Mouse (Mus musculus) liver, embryonic 11.5 days (tissue): Measurements from ENCODE around the gene Kank1. TPM values are rescaled to one million over a fixed set of nuclear protein-coding genes. Genes with fewer than 3 reads are reported as not detected.

Experiments
- ATAC-seq: fragments of 200-750 bp; cut with Nextera tagmentation; replicated peaks from 2 replicates; pipeline ENCODE4 v1.8.0; 2017; ENCODE audit warnings: moderate number of reproducible peaks, mild to moderate bottlenecking, moderate TSS enrichment, moderate library complexity; ENCODE audit not compliant: low FRiP score
- DNase-seq: peaks from one replicate; pipeline ENCODE4 v3.0.0-alpha.2; 2017; ENCODE audit warnings: low spot score
- H3K27ac ChIP-seq: fragments of 300-500 bp; sonication (generic); 2 replicates; pipeline ENCODE4 v1.5.1; 2014; ENCODE audit warnings: mild to moderate bottlenecking, low read depth, low read length, control low read depth
- H3K27me3 ChIP-seq: fragments of 300-500 bp; sonication (generic); replicated peaks from 2 replicates; pipeline ENCODE4 v1.6.1; 2014; ENCODE audit warnings: low read length, mixed read lengths; ENCODE audit not compliant: control insufficient read depth, insufficient read depth
- H3K36me3 ChIP-seq: fragments of 300-500 bp; sonication (generic); 2 replicates; pipeline ENCODE4 v1.6.1; 2014; ENCODE audit warnings: mild to moderate bottlenecking, low read length, moderate library complexity, mixed read lengths; ENCODE audit not compliant: control insufficient read depth, insufficient read depth
- H3K4me1 ChIP-seq: fragments of 300-500 bp; sonication (generic); replicated peaks from 2 replicates; pipeline ENCODE4 v1.6.1; 2014; ENCODE audit warnings: low read length, mixed read lengths; ENCODE audit not compliant: control insufficient read depth, insufficient read depth
- H3K4me2 ChIP-seq: fragments of 300-500 bp; sonication (generic); 2 replicates; pipeline ENCODE4 v1.6.1; 2014; ENCODE audit warnings: mild to moderate bottlenecking, control low read depth, moderate library complexity
- H3K4me3 ChIP-seq: fragments of 300-500 bp; sonication (generic); 2 replicates; pipeline ENCODE4 v1.5.1; 2014; ENCODE audit warnings: low read depth, low read length, control low read depth
- H3K9ac ChIP-seq: fragments of 300-500 bp; sonication (generic); 2 replicates; pipeline ENCODE4 v1.6.1; 2014; ENCODE audit warnings: low read depth, low read length, control low read depth
- H3K9me3 ChIP-seq: fragments of 300-500 bp; sonication (generic); 2 replicates; pipeline ENCODE4 v1.6.1; 2016; ENCODE audit warnings: low read length, inconsistent platforms, mixed read lengths; ENCODE audit not compliant: control insufficient read depth
- WGBS: fragments of 180-500 bp; shearing (Covaris S2); extraction: QIAGEN DNeasy Blood & Tissue Kit; methylation state at CpG from one replicate; pipeline ENCODE4 v1.1.7; 2014; 5-methylcytosine and 5-hydroxymethylcytosine counted together
- polyA plus RNA-seq: library from polyadenylated mRNA; unstranded; fragments of >200 nt; fragmentation: Nextera tagmentation; extraction: Ambion mirVana; gene quantifications from 2 replicates; pipeline ENCODE4 v1.2.1, GENCODE M21; 2014

Gene Kank1
- polyA plus RNA-seq = 13.3 and 14.1 TPM in 2 replicates

- H3K4me2 ChIP-seq = peak within 1 kb of the TSS; percentile 93
- H3K9me3 ChIP-seq = no peaks in the 10 kb centered on the region
- ATAC-seq = peak; percentile 73
- peak within 1 kb of the TSS; percentile 48 for H3K9ac ChIP-seq
- H3K4me3 ChIP-seq = peak within 1 kb of the TSS; percentile 58
- H3K27ac ChIP-seq = peak within 1 kb of the TSS; percentile 66; the same call in 1 of the 2 replicates
- H3K27me3 ChIP-seq = peaks cover 34% of the 10 kb centered on the region
- no peaks in the 10 kb centered on the region for H3K36me3 ChIP-seq
- WGBS = under 1% methylated on average over 76 of the region's 76 CpGs
- H3K4me1 ChIP-seq = no peaks in the 10 kb centered on the region
- DNase-seq = peak; percentile 75
Measured at GRCm38 (mm10) chr19:25236596-25237491, at the start of gene Kank1. Kank1 (plus strand) TSS chr19:25236975.

- H3K4me2 ChIP-seq = no peak overlapping the region
- H3K4me1 ChIP-seq = no peaks in the 10 kb centered on the region
- no peaks in the 10 kb centered on the region for H3K9me3 ChIP-seq
- H3K4me3 ChIP-seq = no peak overlapping the region
- H3K36me3 ChIP-seq = no peaks in the 10 kb centered on the region; the same call in 1 of the 2 replicates
- WGBS = 76% methylated on average over 18 of the region's 18 CpGs
- no peak overlapping the region for H3K27ac ChIP-seq
- DNase-seq (no peak), ATAC-seq (no peak)
- H3K27me3 ChIP-seq = no peaks in the 10 kb centered on the region
- no peak overlapping the region for H3K9ac ChIP-seq
Measured at GRCm38 (mm10) chr19:25187681-25188080, 49.1 kb upstream of the Kank1 start.

GRCm38 (mm10) chr19:25193751-25194150 is 43.0 kb upstream of the Kank1 start:
- H3K9ac ChIP-seq = no peak overlapping the region

GRCm38 (mm10) chr19:25200081-25200860 is 36.5 kb upstream of the Kank1 start:
- no peak for ATAC-seq
- H3K27me3 ChIP-seq = no peaks in the 10 kb centered on the region
- no peaks in the 10 kb centered on the region for H3K4me1 ChIP-seq
- no peak overlapping the region for H3K4me3 ChIP-seq
- DNase-seq = no peak
- H3K9ac ChIP-seq = no peak overlapping the region
- no peak overlapping the region for H3K4me2 ChIP-seq
- H3K9me3 ChIP-seq = no peaks in the 10 kb centered on the region
- WGBS = 75% methylated on average over 13 of the region's 13 CpGs
- no peaks in the 10 kb centered on the region for H3K36me3 ChIP-seq
- no peak overlapping the region for H3K27ac ChIP-seq

More at GRCm38 (mm10) chr19:25193751-25194150, 43.0 kb upstream of the Kank1 start:
- no peak overlapping the region for H3K4me2 ChIP-seq
- no peak overlapping the region for H3K27ac ChIP-seq
- ATAC-seq (no peak), DNase-seq (no peak)
- H3K36me3 ChIP-seq = peaks cover 2% of the 10 kb centered on the region; the same call in 1 of the 2 replicates
- no peaks in the 10 kb centered on the region for H3K27me3 ChIP-seq
- no peak overlapping the region for H3K4me3 ChIP-seq
- 93% methylated on average over 9 of the region's 9 CpGs for WGBS
- H3K4me1 ChIP-seq = no peaks in the 10 kb centered on the region
- H3K9me3 ChIP-seq = no peaks in the 10 kb centered on the region

GRCm38 (mm10) chr19:25203077-25203476 is 33.7 kb upstream of the Kank1 start:
- Histone ChIP-seq H3K9ac (no peak overlapping the region), H3K4me2 (no peak overlapping the region), H3K4me3 (no peak overlapping the region), H3K4me1 (peaks cover 4% of the 10 kb centered on the region), H3K9me3 (no peaks in the 10 kb centered on the region), H3K27ac (no peak overlapping the region), H3K27me3 (peaks cover 3% of the 10 kb centered on the region; the same call in 1 of the 2 replicates), H3K36me3 (no peaks in the 10 kb centered on the region)
- WGBS = 84% methylated on average over 12 of the region's 12 CpGs
- DNase-seq = no peak
- no peak for ATAC-seq

- Histone ChIP-seq H3K4me1 (peaks cover 4% of the 10 kb centered on the region), H3K9me3 (no peaks in the 10 kb centered on the region), H3K4me3 (no peak overlapping the region), H3K36me3 (no peaks in the 10 kb centered on the region), H3K9ac (no peak overlapping the region), H3K27me3 (peaks cover 6% of the 10 kb centered on the region; the same call in 1 of the 2 replicates), H3K4me2 (no peak overlapping the region), H3K27ac (no peak overlapping the region)
- DNase-seq = no peak
- WGBS = 64% methylated on average over 12 of the region's 12 CpGs
- no peak for ATAC-seq
Measured at GRCm38 (mm10) chr19:25206969-25207368, 29.8 kb upstream of the Kank1 start.

- no peak for ATAC-seq
Measured at GRCm38 (mm10) chr19:25207731-25208361, 28.9 kb upstream of the Kank1 start.

GRCm38 (mm10) chr19:25208596-25209110 is 28.1 kb upstream of the Kank1 start:
- DNase-seq (no peak), ATAC-seq (no peak)
- Histone ChIP-seq H3K9me3 (no peaks in the 10 kb centered on the region), H3K4me3 (no peak overlapping the region), H3K27ac (no peak overlapping the region), H3K4me1 (peaks cover 4% of the 10 kb centered on the region), H3K9ac (no peak overlapping the region), H3K4me2 (no peak overlapping the region), H3K36me3 (no peaks in the 10 kb centered on the region), H3K27me3 (peaks cover 6% of the 10 kb centered on the region; the same call in 1 of the 2 replicates)
- 67% methylated on average over 11 of the region's 11 CpGs for WGBS

More at GRCm38 (mm10) chr19:25207731-25208361, 28.9 kb upstream of the Kank1 start:
- H3K4me3 ChIP-seq = no peak overlapping the region
- H3K9ac ChIP-seq = no peak overlapping the region
- peaks cover 6% of the 10 kb centered on the region; the same call in 1 of the 2 replicates for H3K27me3 ChIP-seq
- 32% methylated on average over 23 of the region's 23 CpGs for WGBS
- peaks cover 4% of the 10 kb centered on the region for H3K4me1 ChIP-seq
- no peak overlapping the region for H3K27ac ChIP-seq
- no peaks in the 10 kb centered on the region for H3K9me3 ChIP-seq
- H3K36me3 ChIP-seq = no peaks in the 10 kb centered on the region
- peak overlapping the region; percentile 3 for H3K4me2 ChIP-seq
- no peak for DNase-seq
